Mouse (Mus musculus): ENCODE data around the gene Uhrf1bp1l.
A peak's percentile ranks its signal among the peaks of the same experiment; 100 is the strongest.
"Not testable (repeated sequence)": the region's sequence is repeated elsewhere in the genome, so short reads cannot be mapped to it uniquely, and the experiment has no call there.

Uhrf1bp1l gene

DNA sequence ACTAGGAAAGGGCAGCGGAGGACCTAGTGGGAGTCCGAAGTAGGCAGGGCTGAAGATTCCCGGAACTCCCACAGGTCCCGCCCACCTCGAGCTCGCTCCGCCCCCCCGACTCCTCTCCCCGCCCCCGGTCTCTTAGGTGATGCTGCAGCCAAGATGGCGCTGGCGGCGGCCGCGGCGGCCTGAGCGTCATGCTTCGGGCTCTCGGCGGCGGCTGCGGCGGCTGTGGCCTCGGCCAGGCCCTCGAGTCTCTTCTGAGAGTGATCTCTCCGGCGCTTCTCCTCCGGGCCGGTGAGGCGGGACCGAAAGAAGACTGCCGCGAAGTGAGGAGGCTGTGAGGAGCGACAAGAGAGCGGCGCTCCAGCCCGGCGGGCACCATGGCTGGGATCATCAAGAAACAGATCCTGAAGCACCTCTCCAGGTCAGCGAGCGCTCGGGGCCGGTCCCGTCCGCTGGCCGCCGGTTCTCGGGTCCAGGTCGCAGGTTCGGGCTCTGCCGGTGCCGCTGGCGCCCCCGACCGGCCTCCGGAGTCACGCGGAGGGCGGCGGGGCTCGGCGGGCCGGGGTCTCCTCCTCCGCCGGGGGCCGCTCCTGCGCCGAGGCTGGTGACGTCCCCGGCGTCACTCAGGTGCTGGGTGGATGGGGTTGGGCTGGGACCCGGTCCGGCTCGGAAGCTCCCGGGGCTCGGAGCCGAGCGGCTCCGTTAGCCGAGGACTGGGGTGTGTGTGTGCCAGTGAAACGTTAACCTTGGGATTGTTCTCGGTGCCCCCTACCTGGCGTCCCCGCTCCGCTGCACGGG, at the start of gene Uhrf1bp1l:
TSS of gene Uhrf1bp1l (plus strand) at position 121 of the 795 bp plus-strand sequence.
- peak; percentile 86 to 89 for DNase-seq (ENCODE audit: low spot score in 2 of 2)

DNA sequence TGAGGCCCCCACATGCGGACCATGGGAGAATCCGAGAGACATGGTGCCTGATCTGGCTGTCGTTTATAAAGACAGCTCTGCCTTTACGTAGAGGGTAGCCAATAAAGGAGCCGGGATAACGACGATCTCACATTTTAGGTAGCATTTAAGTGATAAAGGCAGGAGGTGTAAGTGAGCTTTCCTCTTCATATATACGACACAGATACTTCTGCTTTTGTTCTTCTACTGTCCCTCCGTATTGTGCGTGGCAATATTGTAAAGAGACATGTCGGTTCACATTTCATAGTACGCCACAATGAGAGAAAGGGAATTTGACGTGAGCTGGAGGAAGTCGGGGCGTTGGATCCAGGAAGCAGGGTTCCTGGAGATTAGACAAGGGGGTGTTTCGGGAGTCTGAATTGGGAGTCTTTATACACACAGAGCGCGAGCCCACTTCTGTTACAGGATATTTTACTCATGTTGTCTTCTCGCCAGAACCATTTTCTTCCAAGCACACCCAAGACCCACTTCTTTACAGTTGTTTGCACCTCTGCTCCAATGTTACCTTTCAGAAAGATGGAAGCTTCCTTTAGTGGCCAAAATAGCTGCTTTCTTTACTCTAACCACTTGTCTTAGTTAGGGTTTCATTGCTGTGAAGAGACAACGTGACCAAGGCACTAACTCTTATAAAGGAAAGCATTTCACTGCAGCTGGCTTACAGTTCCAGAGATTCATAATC, 49.4 kb upstream of the Uhrf1bp1l start:
- DNase-seq (ENCODE audit: low spot score in 2 of 2): peak in 1 of 2 experiments; percentile 10

DNA sequence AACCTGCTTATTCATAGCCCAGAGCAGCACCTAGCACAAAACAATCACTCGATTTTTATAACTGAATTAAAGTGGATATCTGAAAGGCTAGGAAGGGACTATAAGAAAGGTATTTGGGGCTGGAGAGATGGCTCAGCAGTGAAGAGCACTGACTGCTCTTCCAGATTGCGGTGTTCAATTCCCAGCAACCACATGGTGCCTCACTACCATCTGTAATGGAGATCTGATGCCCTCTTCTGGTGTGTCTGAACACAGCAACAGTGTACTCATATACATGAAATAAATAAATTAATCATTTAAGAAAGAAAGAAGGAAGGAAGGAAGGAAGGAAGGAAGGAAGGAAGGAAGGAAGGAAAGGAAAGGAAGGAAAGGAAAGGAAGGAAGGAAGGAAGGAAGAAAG, 48.5 kb upstream of the Uhrf1bp1l start:
- DNase-seq (ENCODE audit: low spot score in 2 of 2): not testable (repeated sequence)

DNA sequence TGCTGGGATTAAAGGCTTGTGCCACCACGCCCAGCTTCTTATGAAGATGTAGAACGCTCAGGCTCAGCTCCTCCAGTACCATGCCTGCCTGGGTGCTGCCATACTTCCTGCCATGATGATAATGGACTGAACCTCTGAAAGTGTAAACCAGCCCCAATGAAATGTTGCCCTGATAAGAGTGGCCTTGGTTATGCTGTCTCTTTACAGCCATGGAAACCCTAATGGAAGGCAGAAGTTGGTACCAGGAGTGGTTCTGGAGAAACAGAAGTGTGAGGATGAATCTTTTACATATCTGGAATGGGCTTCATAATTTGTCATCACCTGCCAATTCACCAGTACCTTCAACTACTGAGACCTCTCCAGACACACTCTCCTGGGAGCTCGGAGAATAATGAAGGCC, 46.8 kb upstream of the Uhrf1bp1l start:
- DNase-seq (ENCODE audit: low spot score in 2 of 2): no peak

DNA sequence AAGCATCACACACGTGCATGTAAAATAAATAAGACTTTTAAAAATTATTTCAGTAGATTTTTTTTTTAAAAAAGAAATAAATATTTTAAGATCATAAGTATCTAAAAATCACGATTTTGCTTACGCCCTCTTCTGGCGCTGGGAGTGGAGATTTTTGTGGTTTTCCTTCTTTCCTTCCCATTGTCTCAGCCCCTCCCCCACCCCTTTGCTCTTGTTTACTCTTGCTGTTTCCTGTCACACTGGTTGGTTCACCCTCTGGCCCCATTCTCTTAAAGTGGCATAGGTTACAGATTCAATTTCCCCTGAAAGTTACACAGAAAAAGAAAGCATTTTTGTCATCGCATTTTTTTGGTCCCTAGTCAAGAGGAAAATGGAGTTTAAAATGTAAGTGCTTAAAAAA, 41.7 kb upstream of the Uhrf1bp1l start:
- no peak for DNase-seq (ENCODE audit: low spot score in 2 of 2)

DNA sequence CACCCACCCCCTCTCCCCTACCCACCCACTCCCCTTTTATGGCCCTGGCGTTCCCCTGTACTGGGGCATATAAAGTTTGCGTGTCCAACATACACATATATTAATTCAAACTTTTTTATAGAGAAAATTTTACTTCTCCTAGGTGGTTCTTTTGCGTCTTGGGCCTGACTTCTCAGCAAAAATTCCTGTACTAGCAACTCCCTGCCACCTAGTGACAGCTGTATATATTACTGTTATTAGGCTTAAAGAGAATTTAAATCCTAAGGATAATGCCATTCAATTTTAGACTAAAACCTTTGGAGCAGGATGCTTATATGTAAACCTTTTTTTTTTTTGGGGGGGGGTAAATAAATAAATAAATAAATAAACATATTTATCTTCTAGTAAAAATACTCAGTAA, 37.4 kb upstream of the Uhrf1bp1l start:
- DNase-seq (ENCODE audit: low spot score in 2 of 2): no peak

DNA sequence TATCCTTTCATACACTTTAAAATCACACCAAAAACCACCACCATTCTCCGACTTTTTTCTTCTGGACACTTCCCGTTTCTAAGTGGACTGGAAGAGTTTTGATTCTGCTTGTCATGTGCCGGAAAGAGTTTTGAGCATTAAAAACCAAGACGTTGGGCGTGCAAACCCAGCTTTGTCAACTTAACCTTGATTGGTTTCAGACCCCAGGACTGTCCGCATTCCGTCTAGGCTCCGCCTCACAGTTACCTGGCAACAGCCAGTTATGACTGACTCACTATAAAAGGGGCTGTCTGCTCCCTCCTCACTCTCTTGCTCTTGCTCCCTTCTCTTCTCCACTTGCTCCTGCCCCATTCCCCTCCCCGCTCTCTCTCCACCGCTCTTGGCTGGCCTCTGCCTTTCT, 36.1 kb upstream of the Uhrf1bp1l start:
- no peak for DNase-seq (ENCODE audit: low spot score in 2 of 2)

DNA sequence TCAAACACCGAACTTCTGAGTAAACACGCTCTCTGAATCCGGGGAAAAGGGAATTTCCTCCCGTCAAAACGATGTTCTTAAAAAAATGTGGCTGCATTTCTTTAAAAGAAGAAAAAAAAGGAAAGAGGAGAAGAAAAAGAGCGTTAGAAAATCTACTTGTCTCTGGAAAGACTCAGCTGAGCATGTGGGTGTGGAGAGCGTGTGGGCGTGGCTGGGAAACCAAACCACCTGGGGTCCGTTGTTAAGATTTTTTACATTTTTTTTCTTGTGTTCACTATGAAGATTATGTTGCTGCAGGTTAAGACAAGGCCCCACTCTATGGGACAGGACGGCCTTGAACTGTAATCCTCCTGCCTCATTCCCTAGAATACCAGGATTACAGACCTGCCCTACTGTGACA, 29.9 kb upstream of the Uhrf1bp1l start:
- no peak for DNase-seq (ENCODE audit: low spot score in 2 of 2)

DNA sequence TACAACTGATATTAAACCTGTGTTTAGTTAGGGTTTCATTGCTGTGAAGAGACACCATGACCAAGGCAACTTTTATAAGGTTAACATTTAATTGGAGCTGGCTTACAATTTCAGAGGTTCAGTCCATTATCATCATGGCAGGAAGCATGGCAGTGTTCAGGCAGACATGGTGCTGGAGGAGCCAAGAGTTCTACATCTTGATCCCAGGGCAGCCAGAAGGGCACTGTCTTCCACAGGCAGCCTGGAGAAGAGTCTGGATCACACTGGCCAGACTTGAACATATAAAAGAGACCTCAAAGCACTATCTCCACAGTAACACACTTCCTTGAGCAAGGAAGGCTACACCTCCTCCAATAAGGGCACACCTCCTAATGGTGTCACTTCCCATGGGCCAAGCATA, 24.5 kb upstream of the Uhrf1bp1l start:
- DNase-seq (ENCODE audit: low spot score in 2 of 2): no peak

DNA sequence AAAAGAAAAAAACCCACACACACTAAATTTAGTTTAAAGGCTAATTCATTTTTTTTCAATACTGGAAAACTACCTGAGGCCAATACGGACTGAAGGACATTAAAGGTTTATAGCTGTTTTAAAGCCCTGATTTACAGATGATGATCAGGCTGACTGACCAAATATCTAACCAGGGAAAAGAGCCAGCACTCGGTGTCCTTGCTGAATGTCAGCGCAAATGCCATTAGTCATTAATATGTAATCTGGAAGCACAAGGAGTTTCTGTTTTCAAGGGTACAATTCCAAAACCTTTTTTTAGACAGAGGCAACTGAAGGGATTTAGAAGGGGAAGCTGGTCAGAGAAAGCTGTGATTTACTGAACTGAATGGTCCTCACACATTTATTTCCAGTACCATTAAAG, 24.0 kb upstream of the Uhrf1bp1l start:
- no peak for DNase-seq (ENCODE audit: low spot score in 2 of 2)

DNA sequence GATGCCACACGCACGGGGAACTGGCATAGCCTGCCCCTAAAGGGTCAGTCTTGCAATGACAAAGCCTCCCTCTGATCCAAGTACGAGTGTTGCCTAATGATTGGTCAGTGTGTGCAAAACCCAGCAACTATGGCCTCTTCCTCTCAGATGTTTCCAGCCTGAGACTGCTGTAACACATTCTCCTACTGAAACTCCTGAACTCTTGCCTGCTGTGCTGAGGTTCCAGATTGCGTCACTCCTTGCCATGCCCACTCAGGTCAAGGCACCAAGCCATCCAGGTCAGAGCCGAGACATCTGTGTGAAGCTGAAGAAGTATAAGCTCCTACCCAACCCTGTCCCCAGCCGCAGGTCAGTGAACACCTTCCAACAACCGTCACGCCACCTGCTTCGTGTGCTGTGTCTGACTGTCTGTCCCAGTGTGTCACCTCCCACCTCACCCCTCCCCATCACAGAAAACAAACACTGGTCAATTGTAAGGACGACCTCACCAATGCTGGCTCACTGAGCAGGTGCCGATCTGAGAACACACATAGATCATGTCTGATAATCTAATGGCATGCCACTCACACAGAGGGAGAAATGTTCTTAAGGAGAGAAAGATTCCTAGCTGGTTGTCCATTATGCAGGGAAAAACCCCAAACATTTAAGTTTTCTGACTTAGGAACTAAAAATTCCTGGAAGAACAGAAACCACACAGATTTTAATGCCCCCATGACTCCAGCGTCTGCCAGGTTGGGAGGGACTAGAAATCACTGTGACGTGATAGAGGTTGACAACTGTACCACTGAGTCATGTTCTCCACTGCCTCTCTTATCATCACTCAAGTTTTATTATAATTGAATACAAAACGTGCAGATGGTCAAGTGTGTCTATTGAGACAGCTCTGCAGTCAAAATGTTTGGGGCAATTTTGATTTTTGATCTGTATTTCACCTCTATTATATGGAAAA, 22.3 kb upstream of the Uhrf1bp1l start:
- no peak for DNase-seq (ENCODE audit: low spot score in 2 of 2)

DNA sequence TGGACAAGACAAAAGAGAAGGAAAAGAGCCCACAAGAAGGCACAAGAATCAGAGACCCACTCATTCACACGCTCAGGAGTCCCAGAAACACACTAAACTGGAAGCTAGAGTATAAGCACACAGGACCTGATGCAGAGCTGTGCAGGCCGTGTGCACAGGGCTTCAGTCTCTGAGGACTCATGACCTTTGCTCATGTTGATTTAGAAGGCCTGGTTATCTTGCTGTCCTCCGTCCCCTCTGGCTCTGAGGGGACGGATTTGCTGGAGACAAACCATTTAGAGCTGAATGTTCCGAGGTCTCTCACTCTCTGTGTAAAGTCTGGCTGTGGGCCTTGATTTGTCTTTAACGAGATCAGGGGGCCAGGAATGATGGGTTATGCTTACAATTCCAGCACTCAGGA, 14.4 kb upstream of the Uhrf1bp1l start:
- no peak for DNase-seq (ENCODE audit: low spot score in 2 of 2)

DNA sequence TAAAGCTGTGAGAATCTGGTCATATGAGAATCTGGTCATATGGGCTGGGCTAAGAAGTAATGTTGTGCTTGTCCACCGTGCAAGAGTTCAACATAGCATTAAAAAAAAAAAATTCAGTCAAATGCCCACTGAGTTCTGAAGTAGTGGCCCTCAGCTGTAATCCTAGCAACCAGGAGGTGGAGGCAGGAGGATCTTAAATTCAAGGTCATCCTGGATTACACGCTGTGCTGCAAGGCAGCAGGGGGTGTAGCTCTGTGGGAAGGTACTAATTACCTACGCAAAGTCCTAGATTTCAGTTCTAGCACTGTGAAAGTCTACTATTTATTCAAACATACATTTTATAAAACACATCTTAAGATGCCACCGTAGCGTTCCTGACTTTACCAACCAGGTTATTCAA, 13.4 kb upstream of the Uhrf1bp1l start:
- no peak for DNase-seq (ENCODE audit: low spot score in 2 of 2)

DNA sequence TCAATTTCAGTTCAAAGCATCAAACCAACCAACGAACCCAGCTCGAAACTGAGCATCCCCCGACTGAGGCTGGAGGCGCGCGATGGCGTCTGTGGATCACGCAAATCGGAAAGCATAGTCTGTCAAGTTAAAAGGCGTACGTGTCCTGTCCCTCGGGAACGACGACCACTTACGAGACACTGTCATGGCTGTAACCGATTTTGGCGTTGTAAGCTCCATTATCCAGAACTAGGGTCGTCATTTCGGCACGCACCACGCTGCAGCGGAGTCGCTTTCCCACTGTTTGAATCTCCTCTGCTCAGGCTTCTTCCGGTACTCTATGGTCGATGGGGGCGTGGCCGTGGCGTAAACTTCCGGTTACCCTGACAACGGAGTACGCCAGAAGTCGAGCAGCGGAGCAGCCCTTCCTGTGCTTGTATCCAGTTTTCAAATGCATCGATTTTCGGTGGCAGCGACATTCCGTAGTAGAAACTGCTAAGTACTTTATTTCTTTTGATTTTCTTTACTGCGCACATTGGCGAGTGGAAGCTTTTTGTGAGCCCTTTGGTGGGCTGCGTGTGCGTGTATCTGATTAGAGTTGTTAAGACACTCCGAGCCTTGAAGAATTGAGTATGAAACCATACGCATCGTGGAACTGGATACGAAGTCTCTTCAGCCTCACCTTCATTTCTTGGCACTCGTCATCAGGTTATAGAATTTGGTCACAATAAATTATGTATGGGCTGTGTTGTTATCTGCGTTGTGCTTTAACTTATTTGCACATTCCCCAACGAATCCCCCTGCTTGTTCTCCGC, 12.6 kb upstream of the Uhrf1bp1l start, which contains the start of gene Actr6:
TSS of gene Actr6 (minus strand) at position 295 of the 794 bp plus-strand sequence.
- peak; percentile 92 to 94 for DNase-seq (ENCODE audit: low spot score in 2 of 2)

DNA sequence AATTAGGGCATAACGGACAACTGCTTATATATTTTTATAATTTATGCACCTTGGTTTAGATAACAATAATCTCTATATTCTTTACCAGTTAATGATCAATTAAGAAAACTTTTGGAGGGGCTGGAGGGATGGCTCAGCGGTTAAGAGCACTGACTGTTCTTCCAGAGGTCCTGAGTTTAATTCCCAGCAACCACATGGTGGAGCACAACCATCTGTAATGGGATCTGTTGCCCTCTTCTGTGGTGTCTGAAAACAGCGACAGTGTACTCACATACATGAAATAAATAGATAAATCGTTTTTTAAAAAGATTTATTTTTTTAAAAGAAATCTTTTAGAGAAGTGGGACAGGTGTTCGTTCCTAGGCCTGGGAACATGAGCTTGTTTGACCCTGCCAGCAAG, 7.7 kb upstream of the Uhrf1bp1l start:
- no peak for DNase-seq (ENCODE audit: low spot score in 2 of 2)

DNA sequence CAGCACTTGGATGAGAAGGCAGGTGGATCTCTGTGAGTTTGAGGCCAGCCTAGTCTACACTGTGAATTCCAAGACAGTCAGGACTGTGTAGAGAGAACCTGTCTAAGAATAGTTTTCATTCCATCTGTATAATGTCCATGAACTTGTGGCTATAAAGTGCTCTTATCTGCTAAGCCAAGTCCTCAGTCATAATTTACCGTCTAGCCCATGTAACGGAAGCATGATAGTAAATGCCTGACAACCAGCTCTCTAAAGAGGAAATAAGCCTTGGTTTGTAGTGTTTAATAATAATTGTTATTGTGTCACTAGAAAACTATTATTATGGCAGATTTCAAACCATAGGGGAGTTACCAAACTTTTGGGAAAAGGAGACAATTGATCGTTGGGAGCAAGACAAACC, 6.9 kb upstream of the Uhrf1bp1l start:
- DNase-seq (ENCODE audit: low spot score in 2 of 2): no peak

DNA sequence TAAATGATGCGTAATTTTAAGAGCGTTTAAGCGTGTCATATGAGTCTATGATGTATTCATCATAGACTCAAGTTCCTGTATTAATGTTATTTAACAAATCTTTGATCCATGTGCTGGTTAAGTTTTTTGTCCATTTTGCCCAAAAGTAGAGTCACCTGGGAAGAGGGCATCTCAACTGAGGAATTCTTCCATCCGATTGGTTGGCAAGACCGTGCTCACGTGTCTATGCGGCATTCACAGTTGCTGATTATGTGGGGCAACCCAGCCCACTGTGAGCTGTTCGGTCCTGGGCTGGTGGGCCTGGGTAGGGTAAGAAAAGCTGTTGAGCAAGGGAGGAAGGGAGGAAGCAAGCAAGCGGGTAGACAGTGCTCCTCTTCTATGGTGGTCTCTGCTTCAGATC, 6.4 kb upstream of the Uhrf1bp1l start:
- DNase-seq (ENCODE audit: low spot score in 2 of 2): no peak

DNA sequence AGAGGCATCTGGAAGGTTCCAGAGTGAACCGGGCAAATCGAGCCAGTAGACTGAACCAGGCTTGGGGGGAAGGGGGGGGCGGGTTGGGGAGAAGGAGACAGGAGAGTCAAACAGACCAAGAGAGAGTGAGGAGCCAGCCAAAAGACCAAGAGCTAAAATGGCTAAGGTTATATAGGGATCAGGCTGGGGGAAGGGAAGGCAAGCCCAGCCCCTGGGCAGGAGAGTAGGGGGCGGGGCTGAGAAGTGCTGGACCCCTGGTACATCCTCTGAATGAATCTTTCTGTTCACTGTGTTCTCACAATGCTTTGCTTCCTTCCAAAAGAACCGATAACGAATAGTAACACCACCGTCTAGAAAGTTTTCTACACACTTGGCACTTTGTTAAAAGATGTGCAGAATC, 5.1 kb upstream of the Uhrf1bp1l start:
- no peak for DNase-seq (ENCODE audit: low spot score in 2 of 2)

DNA sequence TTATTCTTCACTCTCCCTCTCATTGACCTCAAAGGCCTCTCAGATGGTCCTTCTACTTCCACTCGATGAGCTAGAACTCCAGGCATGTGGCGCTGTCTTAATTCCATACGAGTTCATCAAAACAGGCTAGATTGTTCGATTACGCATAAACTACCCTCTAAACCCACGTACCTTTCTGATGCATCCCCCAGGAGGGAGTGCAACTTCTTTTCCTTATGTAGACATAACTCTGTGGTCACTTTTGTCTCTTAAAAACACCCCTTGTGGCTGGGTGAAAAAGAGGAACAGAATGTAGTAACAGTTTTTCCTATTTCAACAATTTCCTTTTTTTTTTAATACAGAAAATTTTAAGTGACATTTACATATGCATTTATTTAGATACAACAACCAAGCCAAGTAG, 3.8 kb upstream of the Uhrf1bp1l start:
- DNase-seq (ENCODE audit: low spot score in 2 of 2): peak; percentile 24 to 54

DNA sequence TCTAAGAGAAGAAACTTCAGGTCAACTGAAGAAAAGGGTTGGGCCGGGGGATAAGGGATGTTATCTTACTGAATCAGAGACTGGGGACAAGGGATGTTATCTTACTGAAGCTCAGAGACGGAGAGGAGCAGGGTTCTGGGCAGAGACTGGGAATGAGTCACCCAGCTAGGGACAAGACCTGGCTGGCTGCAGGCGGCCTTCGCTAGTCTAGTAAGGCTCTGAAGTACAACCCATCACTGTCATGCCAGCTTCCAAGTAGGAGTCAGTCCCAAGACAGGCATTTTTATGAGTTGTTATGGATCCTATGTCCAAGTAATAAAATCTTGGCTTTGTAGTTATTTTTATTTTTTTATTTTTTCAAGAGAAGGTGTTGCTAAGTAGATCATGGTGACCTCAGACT, 1.5 kb upstream of the Uhrf1bp1l start:
- DNase-seq (ENCODE audit: low spot score in 2 of 2): no peak

DNA sequence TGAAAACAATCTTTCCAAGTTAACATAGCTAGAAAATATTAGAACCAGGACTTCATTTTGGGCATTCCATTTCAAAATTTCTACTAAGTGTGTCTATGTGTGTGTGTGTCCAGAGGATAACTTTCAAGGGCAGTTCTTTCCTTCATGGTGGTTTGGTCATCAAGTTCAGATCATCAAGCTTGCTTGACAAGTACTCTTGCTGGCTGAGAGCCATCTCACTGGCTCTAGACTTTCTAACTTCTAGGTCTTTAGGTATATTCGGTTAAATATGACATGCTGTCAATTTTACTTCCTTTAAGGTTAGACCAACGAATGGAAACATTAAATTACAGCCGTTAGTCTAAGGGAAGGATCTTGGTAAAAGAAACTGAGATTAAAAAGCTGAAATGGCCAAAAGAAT, 450 bp upstream of the Uhrf1bp1l start:
- DNase-seq (ENCODE audit: low spot score in 2 of 2): no peak

All from spleen, postnatal 36 days (tissue).